Mouse (Mus musculus): ENCODE data around the gene Kif26b. TPM values are rescaled to one million over a fixed set of nuclear protein-coding genes. Genes with fewer than 3 reads are reported as not detected.

The Kif26b gene
- total RNA-seq, 2 experiments from 2014 or later, result 1.4 to 1.7 TPM

- DNase-seq, result no peak
Measured at GRCm38 (mm10) chr1:178716411-178716810, 187.5 kb downstream of the Kif26b start.

GRCm38 (mm10) chr1:178720821-178721220 lies 191.9 kb downstream of the Kif26b start:
- no peak for DNase-seq

GRCm38 (mm10) chr1:178722793-178723192 lies 193.9 kb downstream of the Kif26b start:
- DNase-seq, result no peak

- no peak for DNase-seq
Measured at GRCm38 (mm10) chr1:178725536-178725935, 196.6 kb downstream of the Kif26b start.

GRCm38 (mm10) chr1:178728256-178728655 lies 199.3 kb downstream of the Kif26b start:
- DNase-seq, result no peak

GRCm38 (mm10) chr1:178730271-178730670 lies 201.3 kb downstream of the Kif26b start:
- DNase-seq, result no peak

GRCm38 (mm10) chr1:178733035-178733434 lies 204.1 kb downstream of the Kif26b start:
- no peak for DNase-seq

- DNase-seq, result no peak
Measured at GRCm38 (mm10) chr1:178734576-178734975, 205.7 kb downstream of the Kif26b start.

- DNase-seq, result no peak
Measured at GRCm38 (mm10) chr1:178736931-178737330, 208.0 kb downstream of the Kif26b start.

GRCm38 (mm10) chr1:178743820-178744219 lies 214.9 kb downstream of the Kif26b start:
- no peak for DNase-seq

GRCm38 (mm10) chr1:178744526-178744925 lies 215.6 kb downstream of the Kif26b start:
- no peak for DNase-seq

- no peak for DNase-seq
Measured at GRCm38 (mm10) chr1:178744961-178745360, 216.0 kb downstream of the Kif26b start.

- no peak for DNase-seq
Measured at GRCm38 (mm10) chr1:178745471-178745870, 216.5 kb downstream of the Kif26b start.

- no peak for DNase-seq
Measured at GRCm38 (mm10) chr1:178747279-178748221, 218.6 kb downstream of the Kif26b start.

GRCm38 (mm10) chr1:178748222-178748600 lies 219.3 kb downstream of the Kif26b start:
- DNase-seq, result no peak

- no peak for DNase-seq
Measured at GRCm38 (mm10) chr1:178748617-178749016, 219.7 kb downstream of the Kif26b start.

GRCm38 (mm10) chr1:178749786-178750185 lies 220.9 kb downstream of the Kif26b start:
- DNase-seq, result no peak

GRCm38 (mm10) chr1:178758441-178758840 lies 229.5 kb downstream of the Kif26b start:
- DNase-seq, result no peak

- no peak for DNase-seq
Measured at GRCm38 (mm10) chr1:178762125-178762741, 233.3 kb downstream of the Kif26b start.

GRCm38 (mm10) chr1:178764914-178765313 lies 236.0 kb downstream of the Kif26b start:
- DNase-seq, result no peak

- no peak for DNase-seq
Measured at GRCm38 (mm10) chr1:178765650-178766049, 236.7 kb downstream of the Kif26b start.

GRCm38 (mm10) chr1:178768976-178769375 lies 240.1 kb downstream of the Kif26b start:
- no peak for DNase-seq

- no peak for DNase-seq
Measured at GRCm38 (mm10) chr1:178769988-178770387, 241.1 kb downstream of the Kif26b start.

Measured in gastrocnemius, postnatal 10 days (tissue).